Mouse (Mus musculus) kidney, adult 2 months (tissue): ENCODE data around the gene Wars. TPM values are rescaled to one million over a fixed set of nuclear protein-coding genes. Genes with fewer than 3 reads are reported as not detected.

ENCODE experiments used
- DNase-seq: peaks from one replicate; pipeline ENCODE4 v3.0.0; 2021
- H3K27ac ChIP-seq: fragments of 200-500 bp; 2 replicates; pipeline ENCODE4 v1.5.1; 2012; ENCODE audit warnings: low read depth, low read length, control low read depth, inconsistent platforms; ENCODE audit not compliant: insufficient read depth
- H3K27me3 ChIP-seq: fragments of 200-500 bp; replicated peaks from 2 replicates; pipeline ENCODE4 v1.6.1; 2012; ENCODE audit warnings: mild to moderate bottlenecking, moderate library complexity, low read length, inconsistent platforms; ENCODE audit not compliant: control insufficient read depth, insufficient read depth
- H3K36me3 ChIP-seq: fragments of 200-500 bp; 2 replicates; pipeline ENCODE4 v1.6.1; 2012; ENCODE audit warnings: mild to moderate bottlenecking, moderate library complexity, low read length, inconsistent platforms; ENCODE audit not compliant: control insufficient read depth, insufficient read depth
- H3K4me1 ChIP-seq: fragments of 200-500 bp; 2 replicates; pipeline ENCODE4 v1.6.1; 2011; ENCODE audit warnings: low read length; ENCODE audit not compliant: control insufficient read depth, insufficient read depth
- H3K4me3 ChIP-seq: fragments of 200-500 bp; 2 replicates; pipeline ENCODE4 v1.5.1; 2011; ENCODE audit warnings: mild to moderate bottlenecking, low read depth, low read length, control low read depth; ENCODE audit not compliant: insufficient read depth
- CTCF ChIP-seq: fragments of 200-500 bp; conservative IDR thresholded peaks from 2 replicates; pipeline ENCODE4 v1.5.1; 2011; ENCODE audit warnings: low read depth, mild to moderate bottlenecking, control low read depth, low read length, moderate library complexity, mixed read lengths; ENCODE audit not compliant: insufficient read depth, insufficient read length
- POLR2A ChIP-seq: fragments of 200-500 bp; IDR thresholded peaks from one replicate; pipeline ENCODE4 v1.6.1; 2011; ENCODE audit warnings: low read depth, low read length, control low read depth
- WGBS: fragments of 180-500 bp; shearing (Covaris S2); methylation state at CpG from one replicate; pipeline ENCODE4 v1.1.7; 2018; 5-methylcytosine and 5-hydroxymethylcytosine counted together
- polyA plus RNA-seq: library from polyadenylated mRNA; depleted of rRNA; stranded (reverse); fragments of >200 nt; gene quantifications from 2 replicates; pipeline ENCODE4 v1.2.3, GENCODE M21; 2012

The Wars gene
- polyA plus RNA-seq, 1 experiment, result 54.4 TPM

- no peak overlapping the region for H3K27ac ChIP-seq
- no peaks in the 10 kb centered on the region for H3K36me3 ChIP-seq
- 74% methylated on average over 8 of the region's 8 CpGs for WGBS
- H3K4me1 ChIP-seq, result 0 out of 2 replicates have a peak, but pooled peaks cover 4% of the 10 kb centered on the region
- H3K4me3 ChIP-seq, result no peak overlapping the region
- DNase-seq, result no peak
- TF ChIP-seq CTCF, result no peak
- no peak for TF ChIP-seq POLR2A
- H3K27me3 ChIP-seq, result no peaks in the 10 kb centered on the region
These were observed 16.0 kb upstream of the Wars start for GRCm38 (mm10) chr12:108909846-108910433.

GRCm38 (mm10) chr12:108906398-108906797 is 12.4 kb upstream of the Wars start:
- no peaks in the 10 kb centered on the region for H3K4me1 ChIP-seq
- H3K36me3 ChIP-seq, result no peaks in the 10 kb centered on the region
- no peak for DNase-seq
- TF ChIP-seq CTCF (no peak), POLR2A (no peak)
- 52% methylated on average over 12 of the region's 12 CpGs for WGBS
- no peak overlapping the region for H3K27ac ChIP-seq
- no peaks in the 10 kb centered on the region for H3K27me3 ChIP-seq
- H3K4me3 ChIP-seq, result no peak overlapping the region

- no peak overlapping the region for H3K4me3 ChIP-seq
- H3K27me3 ChIP-seq, result no peaks in the 10 kb centered on the region
- DNase-seq, result no peak
- 64% methylated on average over 14 of the region's 14 CpGs for WGBS
- H3K4me1 ChIP-seq, result no peaks in the 10 kb centered on the region
- TF ChIP-seq CTCF (no peak), POLR2A (no peak)
- peak overlapping the region; percentile 47 for H3K27ac ChIP-seq
- H3K36me3 ChIP-seq, result no peaks in the 10 kb centered on the region
These were observed 11.8 kb upstream of the Wars start for GRCm38 (mm10) chr12:108905620-108906302.

GRCm38 (mm10) chr12:108904276-108904653 is 10.3 kb upstream of the Wars start:
- Histone ChIP-seq H3K4me1 (no peaks in the 10 kb centered on the region), H3K36me3 (no peaks in the 10 kb centered on the region), H3K27ac (no peak overlapping the region), H3K4me3 (no peak overlapping the region), H3K27me3 (no peaks in the 10 kb centered on the region)
- TF ChIP-seq CTCF, result no peak
- TF ChIP-seq POLR2A, result no peak
- 53% methylated on average over 8 of the region's 8 CpGs for WGBS
- no peak for DNase-seq

- Histone ChIP-seq H3K36me3 (no peaks in the 10 kb centered on the region), H3K4me3 (no peak overlapping the region), H3K27ac (no peak overlapping the region), H3K4me1 (no peaks in the 10 kb centered on the region), H3K27me3 (no peaks in the 10 kb centered on the region)
- TF ChIP-seq POLR2A, result no peak
- 0 out of 2 replicates have a peak, but pooled peaks have one; percentile 27 for TF ChIP-seq CTCF
- DNase-seq, result peak; percentile 58
- 76% methylated on average over 8 of the region's 8 CpGs for WGBS
These were observed 9.8 kb upstream of the Wars start for GRCm38 (mm10) chr12:108903600-108904275.

- DNase-seq, result peak; percentile 50
- Histone ChIP-seq H3K36me3 (no peaks in the 10 kb centered on the region), H3K4me3 (no peak overlapping the region), H3K27ac (no peak overlapping the region), H3K27me3 (no peaks in the 10 kb centered on the region), H3K4me1 (no peaks in the 10 kb centered on the region)
- TF ChIP-seq POLR2A, result no peak
- TF ChIP-seq CTCF, result peak; percentile 83
- WGBS, result 27% methylated on average over 8 of the region's 8 CpGs
These were observed 9.0 kb upstream of the Wars start for GRCm38 (mm10) chr12:108902940-108903339.

GRCm38 (mm10) chr12:108901346-108901745 is 7.4 kb upstream of the Wars start:
- Histone ChIP-seq H3K27ac (no peak overlapping the region), H3K36me3 (no peaks in the 10 kb centered on the region), H3K4me3 (no peak overlapping the region), H3K27me3 (no peaks in the 10 kb centered on the region), H3K4me1 (no peaks in the 10 kb centered on the region)
- DNase-seq, result no peak
- TF ChIP-seq POLR2A (no peak), CTCF (no peak)
- 47% methylated on average over 5 of the region's 5 CpGs for whole genome bisulfite sequencing
